Mouse (Mus musculus) midbrain, embryonic 16.5 days (tissue): ENCODE results near the gene Smg7. TPM values are rescaled to one million over a fixed set of nuclear protein-coding genes. Genes with fewer than 3 reads are reported as not detected.

Experiments
- ATAC-seq: fragments of 200-750 bp; cut with Nextera tagmentation; 2 replicates; pipeline ENCODE4 v1.8.0; 2017; ENCODE audit warnings: moderate TSS enrichment
- H3K27ac ChIP-seq: fragments of 300-500 bp; sonication (generic); 2 replicates; pipeline ENCODE4 v1.5.1; 2014; ENCODE audit warnings: mild to moderate bottlenecking, low read length, mixed read lengths
- H3K27me3 ChIP-seq: fragments of 300-500 bp; sonication (generic); 2 replicates; pipeline ENCODE4 v1.6.1; 2014; ENCODE audit warnings: low read depth, low read length, mixed read lengths; ENCODE audit not compliant: control insufficient read depth, insufficient read depth
- H3K36me3 ChIP-seq: fragments of 300-500 bp; sonication (generic); 2 replicates; pipeline ENCODE4 v1.6.1; 2014; ENCODE audit warnings: mild to moderate bottlenecking, low read length, moderate library complexity, mixed read lengths; ENCODE audit not compliant: control insufficient read depth, insufficient read depth
- H3K4me1 ChIP-seq: fragments of 300-500 bp; sonication (generic); 2 replicates; pipeline ENCODE4 v1.6.1; 2014; ENCODE audit warnings: mild to moderate bottlenecking, low read length, mixed read lengths; ENCODE audit not compliant: control insufficient read depth, insufficient read depth
- H3K4me2 ChIP-seq: fragments of 300-500 bp; sonication (generic); 2 replicates; pipeline ENCODE4 v1.6.1; 2014; ENCODE audit warnings: mild to moderate bottlenecking, low read length, mixed read lengths
- H3K4me3 ChIP-seq: fragments of 300-500 bp; sonication (generic); 2 replicates; pipeline ENCODE4 v1.5.1; 2014; ENCODE audit warnings: low read depth, mild to moderate bottlenecking, low read length, moderate library complexity, mixed read lengths
- H3K9ac ChIP-seq: fragments of 300-500 bp; sonication (generic); 2 replicates; pipeline ENCODE4 v1.6.1; 2014; ENCODE audit warnings: low read depth, low read length, mixed read lengths
- H3K9me3 ChIP-seq: fragments of 300-500 bp; sonication (generic); replicated peaks from 2 replicates; pipeline ENCODE4 v1.6.1; 2014; ENCODE audit warnings: mild to moderate bottlenecking, low read length, mixed read lengths; ENCODE audit not compliant: control insufficient read depth, poor library complexity, severe bottlenecking
- WGBS: fragments of 180-500 bp; shearing (Covaris S2); extraction: QIAGEN DNeasy Blood & Tissue Kit; methylation state at CpG from one replicate; pipeline ENCODE4 v1.1.7; 2014; 5-methylcytosine and 5-hydroxymethylcytosine counted together
- polyA plus RNA-seq: library from polyadenylated mRNA; unstranded; fragments of >200 nt; fragmentation: Nextera tagmentation; extraction: Ambion mirVana; gene quantifications from 2 replicates; pipeline ENCODE4 v1.2.1, GENCODE M21; 2015

Gene Smg7
- polyA plus RNA-seq, 1 experiment from 2014 or later = 32.1 TPM

DNA sequence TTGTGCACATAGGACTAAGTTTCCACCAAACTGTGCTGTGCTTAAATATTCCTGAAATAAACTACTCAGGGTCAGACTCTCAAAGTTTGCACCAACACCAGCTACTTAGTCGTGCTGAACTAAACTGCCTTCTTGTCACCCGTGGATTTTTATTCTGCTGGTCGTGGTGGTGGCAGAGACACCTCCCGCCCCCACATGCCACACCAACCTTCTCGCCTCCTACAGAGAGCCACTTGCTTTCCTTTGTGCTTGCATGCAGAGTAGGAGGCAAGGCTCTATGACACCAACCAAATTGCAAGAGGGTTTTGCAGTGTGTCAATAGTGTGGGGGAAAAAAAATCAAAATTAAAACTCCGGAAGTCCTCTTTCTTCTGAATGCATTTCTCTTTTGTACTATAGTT, 82.9 kb downstream of the Smg7 start:
- no peak overlapping the region for H3K4me2 ChIP-seq
- no peaks in the 10 kb centered on the region for H3K27me3 ChIP-seq
- no peak overlapping the region for H3K4me3 ChIP-seq
- H3K36me3 ChIP-seq = no peaks in the 10 kb centered on the region
- no peak overlapping the region for H3K27ac ChIP-seq
- no peak overlapping the region for H3K9ac ChIP-seq
- H3K9me3 ChIP-seq = no peaks in the 10 kb centered on the region; the same call in 1 of the 2 replicates
- ATAC-seq = no peak
- WGBS = 82% methylated on average over 6 of the region's 6 CpGs
- peaks cover 12% of the 10 kb centered on the region for H3K4me1 ChIP-seq

DNA sequence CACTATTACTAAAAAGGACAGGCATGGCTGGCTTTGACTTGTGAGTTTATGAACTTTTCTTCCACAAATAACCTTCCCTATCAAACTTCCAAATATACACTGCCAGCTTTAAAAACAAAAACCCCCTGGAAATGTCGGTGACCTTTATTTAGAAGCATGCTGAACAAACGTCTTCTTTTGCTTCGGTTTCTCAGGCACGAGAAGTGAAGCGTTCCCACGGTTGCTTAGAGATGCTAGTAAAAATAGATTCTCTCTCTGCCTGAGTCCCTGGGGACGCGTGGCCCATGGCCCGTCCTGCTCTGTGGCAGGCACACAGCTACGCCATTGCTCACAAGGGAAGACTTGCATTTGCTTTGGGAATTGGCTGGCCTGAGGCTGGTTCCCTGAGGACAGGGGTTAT, 84.7 kb downstream of the Smg7 start:
- Histone ChIP-seq H3K4me2 (no peak overlapping the region), H3K27me3 (no peaks in the 10 kb centered on the region), H3K36me3 (no peaks in the 10 kb centered on the region), H3K27ac (no peak overlapping the region; the same call in 1 of the 2 replicates), H3K4me3 (no peak overlapping the region), H3K9ac (no peak overlapping the region), H3K4me1 (peaks cover 12% of the 10 kb centered on the region), H3K9me3 (no peaks in the 10 kb centered on the region; the same call in 1 of the 2 replicates)
- WGBS = 27% methylated on average over 10 of the region's 10 CpGs
- no peak for ATAC-seq

DNA sequence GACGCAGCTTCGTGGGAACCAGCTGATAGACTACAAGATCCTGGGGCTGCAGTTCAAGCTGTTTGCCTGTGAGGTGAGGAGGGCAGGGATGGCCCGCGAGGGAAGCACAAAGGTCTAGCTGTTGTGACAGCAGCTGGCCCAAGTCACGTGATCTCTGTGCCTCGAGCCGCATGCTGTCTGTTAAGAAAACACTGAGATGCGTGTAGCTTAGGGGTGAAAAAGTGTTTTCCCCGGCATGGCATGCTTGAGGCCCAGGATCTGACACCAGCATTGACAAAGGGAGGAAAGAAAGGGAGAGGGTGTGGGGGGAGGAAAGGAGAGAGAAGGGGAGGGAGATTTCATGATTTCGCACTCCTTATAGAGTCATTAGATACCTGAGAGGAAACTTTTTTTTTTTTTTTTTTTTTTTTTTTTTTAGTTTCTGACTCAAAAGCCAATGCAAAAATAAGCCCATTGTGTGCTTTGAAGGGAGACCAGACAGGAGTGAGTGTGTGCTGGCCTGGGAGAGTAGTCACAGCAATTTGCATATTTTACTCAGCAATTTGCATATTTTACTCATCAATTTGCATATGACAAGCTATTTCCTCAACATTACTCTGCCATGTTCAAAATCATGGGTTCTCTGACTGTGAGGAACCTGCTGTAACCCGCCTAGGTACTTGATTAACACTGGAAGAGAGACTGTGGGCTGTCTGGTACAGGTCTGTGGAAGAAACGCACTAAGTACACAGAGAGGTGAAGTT, 85.2 kb downstream of the Smg7 start:
- H3K27me3 ChIP-seq = no peaks in the 10 kb centered on the region
- no peaks in the 10 kb centered on the region for H3K9me3 ChIP-seq
- H3K4me2 ChIP-seq = no peak overlapping the region
- H3K4me3 ChIP-seq = no peak overlapping the region
- peaks cover 12% of the 10 kb centered on the region for H3K4me1 ChIP-seq
- WGBS = 21% methylated on average over 12 of the region's 12 CpGs
- no peaks in the 10 kb centered on the region for H3K36me3 ChIP-seq
- H3K27ac ChIP-seq = peak overlapping the region; percentile 62; the same call in 1 of the 2 replicates
- ATAC-seq = peak; percentile 65
- H3K9ac ChIP-seq = no peak overlapping the region

DNA sequence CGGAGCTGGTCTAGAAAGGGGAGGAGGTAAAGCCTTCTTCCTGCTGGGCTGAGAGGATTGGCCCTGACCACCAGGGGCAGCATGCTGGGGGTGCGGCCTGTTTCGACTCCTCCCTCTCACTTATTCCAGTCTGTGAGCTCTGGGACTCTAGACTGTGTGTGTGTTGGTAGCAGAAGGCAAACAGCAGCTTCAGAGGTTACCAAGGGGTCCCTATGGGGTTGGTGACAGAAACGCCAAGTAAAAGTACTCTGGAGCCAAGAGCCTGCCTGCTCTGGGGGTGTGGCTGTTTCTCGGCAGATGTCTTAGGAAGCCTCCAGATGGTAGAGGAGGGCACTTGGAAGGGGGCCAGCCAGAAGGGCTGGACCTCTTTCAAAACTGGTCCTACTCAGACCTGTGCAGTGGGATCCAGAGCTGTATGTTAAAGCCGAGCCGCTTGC, 87.2 kb downstream of the Smg7 start:
- Histone ChIP-seq H3K27me3 (no peaks in the 10 kb centered on the region), H3K9ac (no peak overlapping the region), H3K36me3 (no peaks in the 10 kb centered on the region), H3K4me3 (no peak overlapping the region), H3K9me3 (no peaks in the 10 kb centered on the region), H3K4me1 (peaks cover 12% of the 10 kb centered on the region), H3K4me2 (no peak overlapping the region), H3K27ac (no peak overlapping the region)
- ATAC-seq = peak; percentile 75
- WGBS = 38% methylated on average over 7 of the region's 7 CpGs

DNA sequence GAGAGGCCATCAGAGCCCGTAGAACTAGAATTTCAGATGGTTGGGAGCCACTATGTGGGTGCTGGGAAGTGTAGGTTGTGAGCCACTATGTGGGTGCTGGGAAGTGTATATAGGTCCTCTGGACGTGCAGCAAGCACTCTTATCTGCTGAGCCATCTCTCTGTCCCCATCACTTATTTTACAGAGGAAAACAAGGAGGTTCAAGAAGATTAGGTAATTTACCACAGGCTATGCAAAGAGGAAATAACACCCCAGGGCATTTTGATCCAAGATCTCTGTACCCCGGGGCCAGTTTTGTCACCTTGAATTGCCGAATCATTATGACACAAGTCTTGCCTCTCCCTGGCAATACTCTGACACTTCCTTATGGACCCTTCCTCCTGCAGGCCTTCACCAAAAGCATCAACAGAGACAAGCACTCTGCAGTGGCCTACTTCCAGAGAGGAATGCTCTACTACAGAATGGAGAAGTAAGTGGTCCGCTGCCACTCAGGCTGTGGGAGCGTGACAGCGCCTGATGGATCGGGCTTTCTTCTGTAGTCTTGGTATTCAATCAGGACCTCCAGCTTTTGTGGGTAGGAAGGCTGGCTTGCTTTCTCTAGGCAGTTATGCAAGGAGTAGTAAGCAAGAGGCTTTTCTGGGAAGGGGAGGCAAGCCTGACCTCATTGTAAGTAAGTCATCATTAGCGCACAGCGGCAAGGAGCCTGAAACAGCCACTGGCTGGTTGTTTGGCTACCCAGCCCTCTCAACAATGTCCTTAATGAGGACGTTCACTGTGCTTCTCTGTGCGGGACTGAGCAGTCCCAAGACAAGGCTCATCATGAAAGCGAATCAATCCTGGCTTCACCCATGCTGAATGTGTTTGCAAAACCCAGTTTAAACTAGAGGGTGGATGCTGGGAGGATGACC, 91.7 kb downstream of the Smg7 start:
- Histone ChIP-seq H3K9ac (no peak overlapping the region), H3K4me3 (no peak overlapping the region), H3K27me3 (no peaks in the 10 kb centered on the region), H3K4me1 (no peaks in the 10 kb centered on the region), H3K9me3 (no peaks in the 10 kb centered on the region), H3K36me3 (no peaks in the 10 kb centered on the region), H3K4me2 (no peak overlapping the region), H3K27ac (no peak overlapping the region)
- 63% methylated on average over 13 of the region's 13 CpGs for WGBS
- ATAC-seq = no peak

DNA sequence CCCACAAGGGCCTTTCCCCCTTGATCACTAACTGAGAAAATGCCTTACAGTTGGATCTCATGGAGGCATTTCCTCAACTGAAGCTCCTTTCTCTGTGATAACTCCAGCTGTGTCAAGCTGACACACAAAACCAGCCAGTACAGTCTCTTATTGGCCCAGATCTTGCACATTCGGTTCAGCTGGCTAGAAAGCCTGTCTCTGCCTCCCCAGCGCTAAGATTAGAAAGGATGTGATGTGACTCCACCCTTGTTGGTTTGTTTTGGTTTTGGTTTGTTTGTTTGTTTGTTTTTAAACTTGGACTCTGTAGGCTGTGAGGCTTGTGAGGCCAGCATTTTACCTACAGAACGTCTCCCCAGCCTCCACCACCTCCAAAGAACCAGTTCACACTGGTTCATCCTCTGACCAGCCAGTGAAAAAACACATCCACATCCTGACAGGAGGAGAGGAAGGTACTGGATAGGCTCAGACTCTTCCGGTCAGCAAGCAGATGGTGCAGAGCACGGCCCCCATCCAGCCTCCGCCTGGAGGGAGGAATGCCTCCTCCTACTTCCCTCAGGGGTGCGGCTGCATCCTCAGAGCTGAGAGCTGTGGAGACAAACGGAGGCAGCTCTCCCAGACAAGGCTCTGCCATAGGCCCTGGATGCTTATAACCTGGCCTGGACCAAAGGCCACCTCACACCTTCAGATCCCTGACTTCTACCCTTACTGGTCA, 92.7 kb downstream of the Smg7 start:
- Histone ChIP-seq H3K4me1 (no peaks in the 10 kb centered on the region), H3K9ac (no peak overlapping the region), H3K27me3 (no peaks in the 10 kb centered on the region), H3K27ac (no peak overlapping the region), H3K4me2 (no peak overlapping the region), H3K36me3 (no peaks in the 10 kb centered on the region), H3K9me3 (no peaks in the 10 kb centered on the region), H3K4me3 (no peak overlapping the region)
- ATAC-seq = no peak
- 47% methylated on average over 8 of the region's 8 CpGs for WGBS

DNA sequence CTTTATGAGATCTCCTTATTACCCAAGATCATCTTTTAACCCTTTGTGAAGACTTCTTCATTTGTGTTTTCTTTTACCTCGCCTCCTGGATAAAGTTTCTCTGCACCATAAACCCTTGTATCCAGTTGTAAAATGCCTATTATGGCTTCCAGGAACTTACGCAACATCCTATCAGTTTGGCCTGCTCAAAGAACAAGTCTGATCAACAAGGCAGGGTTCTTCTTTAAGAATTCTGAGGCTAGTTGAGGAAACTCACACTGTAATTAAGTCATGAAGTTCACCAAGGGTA, 94.1 kb downstream of the Smg7 start:
- H3K27me3 ChIP-seq = no peaks in the 10 kb centered on the region
- no peaks in the 10 kb centered on the region for H3K36me3 ChIP-seq
- no peak overlapping the region for H3K27ac ChIP-seq
- H3K9me3 ChIP-seq = no peaks in the 10 kb centered on the region
- 91% methylated on average over 2 of the region's 2 CpGs for WGBS
- H3K9ac ChIP-seq = no peak overlapping the region
- H3K4me1 ChIP-seq = no peaks in the 10 kb centered on the region
- H3K4me3 ChIP-seq = no peak overlapping the region
- H3K4me2 ChIP-seq = no peak overlapping the region
- no peak for ATAC-seq

DNA sequence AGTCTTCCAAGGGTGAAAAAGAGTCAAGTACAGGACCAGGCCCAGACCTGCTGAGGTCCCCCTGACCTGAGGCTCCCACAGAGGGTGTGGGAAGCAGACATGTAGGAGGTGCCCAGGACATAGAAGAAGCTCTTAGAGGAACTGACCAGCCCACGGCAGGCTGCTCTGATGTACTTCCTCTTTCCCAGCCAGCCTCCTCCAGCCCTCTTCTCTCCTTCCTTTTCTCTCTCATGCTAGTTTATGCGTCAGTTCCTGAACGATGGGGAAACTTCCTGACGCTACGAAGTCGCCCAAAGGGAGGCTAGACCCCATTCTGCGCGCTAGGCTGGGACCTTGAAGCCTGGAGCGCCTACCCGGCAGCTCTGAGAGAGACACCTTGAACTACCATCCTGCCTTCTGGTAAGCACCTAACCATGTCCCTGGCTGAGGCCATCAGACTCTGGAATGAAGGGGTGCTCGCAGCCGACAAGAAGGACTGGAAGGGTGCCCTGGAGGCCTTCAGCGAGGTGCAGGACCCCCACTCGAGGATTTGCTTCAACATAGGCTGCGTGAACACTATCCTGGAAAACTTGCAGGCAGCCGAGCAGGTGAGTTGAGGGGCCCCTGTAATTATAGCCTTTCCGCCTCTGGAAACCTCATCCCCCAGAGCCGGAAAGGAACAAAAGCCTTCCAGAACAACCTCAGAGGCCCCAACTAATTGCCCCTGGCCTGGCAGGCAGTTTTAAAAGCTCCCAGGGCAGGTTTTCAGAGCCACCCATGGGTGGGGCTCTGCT, 94.6 kb downstream of the Smg7 start:
- no peak for ATAC-seq
- no peaks in the 10 kb centered on the region for H3K27me3 ChIP-seq

More for the DNA sequence above, 94.6 kb downstream of the Smg7 start:
- Histone ChIP-seq H3K4me3 (no peak overlapping the region), H3K27ac (no peak overlapping the region), H3K9me3 (no peaks in the 10 kb centered on the region), H3K9ac (no peak overlapping the region), H3K4me2 (no peak overlapping the region), H3K4me1 (no peaks in the 10 kb centered on the region), H3K36me3 (no peaks in the 10 kb centered on the region)
- WGBS = 85% methylated on average over 18 of the region's 18 CpGs
